Mouse (Mus musculus) heart, embryonic 11.5 days (tissue): ENCODE measurements around the gene Stx19. TPM values are rescaled to one million over a fixed set of nuclear protein-coding genes. Genes with fewer than 3 reads are reported as not detected.

Experiments used
- ATAC-seq: fragments of 200-750 bp; cut with Nextera tagmentation; replicated peaks from 2 replicates; pipeline ENCODE4 v1.8.0; 2017; ENCODE audit warnings: moderate library complexity; ENCODE audit not compliant: insufficient number of reproducible peaks, low FRiP score, low TSS enrichment
- H3K27ac ChIP-seq: fragments of 300-500 bp; sonication (generic); 2 replicates; pipeline ENCODE4 v1.5.1; 2014; ENCODE audit warnings: mild to moderate bottlenecking, low read depth, low read length
- H3K27me3 ChIP-seq: fragments of 300-500 bp; sonication (generic); 2 replicates; pipeline ENCODE4 v1.6.1; 2014; ENCODE audit warnings: mild to moderate bottlenecking, low read length, mixed read lengths; ENCODE audit not compliant: control insufficient read depth, insufficient read depth
- H3K36me3 ChIP-seq: fragments of 300-500 bp; sonication (generic); 2 replicates; pipeline ENCODE4 v1.6.1; 2014; ENCODE audit warnings: mild to moderate bottlenecking, low read length, moderate library complexity, mixed read lengths; ENCODE audit not compliant: control insufficient read depth, insufficient read depth
- H3K4me1 ChIP-seq: fragments of 300-500 bp; sonication (generic); 2 replicates; pipeline ENCODE4 v1.6.1; 2014; ENCODE audit warnings: low read length; ENCODE audit not compliant: control insufficient read depth, insufficient read depth
- H3K4me2 ChIP-seq: fragments of 300-500 bp; sonication (generic); 2 replicates; pipeline ENCODE4 v1.6.1; 2014; ENCODE audit warnings: mild to moderate bottlenecking, moderate library complexity
- H3K4me3 ChIP-seq: fragments of 300-500 bp; sonication (generic); 2 replicates; pipeline ENCODE4 v1.5.1; 2014; ENCODE audit warnings: low read depth, low read length
- H3K9ac ChIP-seq: fragments of 300-500 bp; sonication (generic); 2 replicates; pipeline ENCODE4 v1.6.1; 2014; ENCODE audit warnings: mild to moderate bottlenecking, low read depth, low read length, moderate library complexity
- H3K9me3 ChIP-seq: fragments of 300-500 bp; sonication (generic); replicated peaks from 2 replicates; pipeline ENCODE4 v1.6.1; 2016; ENCODE audit warnings: low read length; ENCODE audit not compliant: control insufficient read depth
- WGBS: fragments of 180-500 bp; shearing (Covaris S2); extraction: QIAGEN DNeasy Blood & Tissue Kit; methylation state at CpG from one replicate; pipeline ENCODE4 v1.1.7; 2014; ENCODE audit not compliant: insufficient replicate concordance; 5-methylcytosine and 5-hydroxymethylcytosine counted together
- polyA plus RNA-seq: library from polyadenylated mRNA; unstranded; fragments of >200 nt; fragmentation: Nextera tagmentation; extraction: Ambion mirVana; gene quantifications from 2 replicates; pipeline ENCODE4 v1.2.1, GENCODE M21; 2014

The Stx19 gene
- polyA plus RNA-seq, 1 experiment from 2014 or later: 0.21 TPM

DNA sequence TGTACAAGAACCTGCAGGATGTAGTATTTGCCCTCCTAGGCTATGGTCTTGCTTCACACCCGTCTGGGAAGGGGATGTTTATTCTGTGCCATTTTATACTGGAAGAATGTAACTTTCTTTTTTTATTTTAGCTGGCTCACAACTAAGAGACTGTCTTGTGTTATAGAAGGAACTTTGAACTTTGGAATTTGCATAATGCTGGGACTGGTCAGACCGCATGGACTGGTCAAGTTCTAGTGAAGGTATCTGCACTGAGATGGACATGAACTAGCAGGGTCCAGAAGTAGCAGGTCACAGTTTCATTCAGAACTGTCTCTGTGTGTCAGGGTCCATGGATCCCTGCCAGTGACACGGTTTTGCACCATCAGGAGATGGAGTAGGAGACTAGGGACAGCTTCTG is 14.6 kb upstream of the Stx19 start:
- H3K27ac ChIP-seq: peak overlapping the region; percentile 10; the same call in 1 of the 2 replicates
- H3K4me2 ChIP-seq: no peak overlapping the region
- no peak for ATAC-seq
- H3K9me3 ChIP-seq: no peaks in the 10 kb centered on the region
- no peak overlapping the region for H3K9ac ChIP-seq
- 80% methylated on average over 3 of the region's 3 CpGs for WGBS
- H3K4me3 ChIP-seq: no peak overlapping the region
- no peaks in the 10 kb centered on the region for H3K27me3 ChIP-seq
- H3K4me1 ChIP-seq: no peaks in the 10 kb centered on the region
- no peaks in the 10 kb centered on the region for H3K36me3 ChIP-seq

DNA sequence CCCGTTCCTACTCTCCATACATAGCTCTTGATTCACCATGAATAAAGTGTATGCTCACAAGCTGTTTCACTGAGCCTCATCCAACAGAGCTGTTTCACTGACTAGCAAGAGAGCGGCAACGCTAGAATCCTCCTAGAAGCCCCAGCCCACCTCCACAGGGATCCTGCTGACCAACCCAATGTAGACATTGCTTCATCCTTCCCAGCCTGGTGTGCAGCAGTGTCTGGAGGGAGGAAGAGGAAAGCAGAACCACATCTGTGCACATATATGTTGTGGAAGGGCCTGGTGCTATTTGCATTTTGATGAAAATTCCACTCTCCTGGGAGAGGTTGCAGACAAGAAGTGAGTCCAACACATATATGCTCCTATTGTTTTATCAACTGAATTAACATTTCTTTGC is 9.9 kb upstream of the Stx19 start:
- no peak for ATAC-seq
- no peaks in the 10 kb centered on the region for H3K36me3 ChIP-seq
- H3K4me3 ChIP-seq: no peak overlapping the region
- no peak overlapping the region for H3K9ac ChIP-seq
- H3K27me3 ChIP-seq: no peaks in the 10 kb centered on the region
- no peaks in the 10 kb centered on the region for H3K9me3 ChIP-seq
- H3K4me1 ChIP-seq: no peaks in the 10 kb centered on the region
- no peak overlapping the region for H3K27ac ChIP-seq
- WGBS: 94% methylated on average over 3 of the region's 3 CpGs
- no peak overlapping the region for H3K4me2 ChIP-seq

DNA sequence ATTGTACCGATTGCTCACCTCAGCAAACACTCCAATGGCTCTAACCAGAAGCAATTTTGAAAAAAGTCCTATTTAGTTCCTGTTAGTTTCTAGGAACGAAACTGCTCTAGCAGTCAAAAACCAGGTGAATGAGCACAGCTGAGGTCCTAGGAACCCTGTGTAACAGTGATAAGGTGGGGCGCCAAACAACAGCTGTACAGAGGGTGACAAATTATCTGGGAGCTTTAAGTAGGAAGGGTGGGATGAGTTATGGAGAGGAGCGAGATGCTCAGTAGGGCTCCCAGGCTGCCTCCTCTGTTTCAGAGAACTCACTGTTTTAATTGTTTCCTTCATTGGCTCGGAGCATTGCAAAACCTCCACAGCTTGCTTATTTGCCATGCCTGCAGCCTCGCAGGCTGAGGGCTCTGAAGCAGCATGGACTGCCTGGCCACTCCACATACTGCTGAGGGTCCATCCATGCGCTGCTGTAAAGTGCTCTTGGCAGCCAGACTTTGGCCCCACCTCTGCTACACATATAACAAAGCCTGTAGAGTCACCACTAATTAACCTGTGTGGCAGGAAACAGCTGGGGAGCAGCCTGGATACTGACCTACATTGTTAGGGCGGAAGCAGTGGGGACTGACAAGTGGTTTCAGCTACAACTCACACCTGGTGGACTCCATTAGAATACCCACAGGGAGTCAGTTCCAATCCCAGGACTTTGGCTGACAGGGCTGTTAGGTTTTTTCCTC is 7.1 kb upstream of the Stx19 start:
- H3K4me3 ChIP-seq: no peak overlapping the region
- no peak for ATAC-seq

DNA sequence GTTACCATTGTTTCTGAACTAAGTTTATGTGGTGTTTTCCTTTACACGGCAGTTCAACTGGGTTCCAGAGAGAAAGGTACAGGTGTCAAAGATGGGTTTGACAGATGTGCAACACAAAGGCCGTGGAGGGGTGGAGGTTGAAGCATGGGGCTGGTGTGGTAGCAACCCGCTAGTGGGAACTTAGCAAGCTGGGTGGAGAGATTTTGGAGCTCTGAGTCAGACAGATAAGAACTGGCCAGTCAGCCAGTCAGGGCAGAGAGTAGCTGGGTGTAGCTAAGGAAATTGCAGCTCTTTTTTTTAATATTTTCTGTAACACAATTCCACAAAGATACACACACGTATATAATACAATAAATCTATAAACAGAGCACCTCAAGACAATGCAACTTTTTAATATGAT is 3.6 kb upstream of the Stx19 start:
- Histone ChIP-seq H3K9me3 (no peaks in the 10 kb centered on the region), H3K36me3 (no peaks in the 10 kb centered on the region), H3K9ac (no peak overlapping the region), H3K4me3 (no peak overlapping the region), H3K4me2 (no peak overlapping the region), H3K4me1 (no peaks in the 10 kb centered on the region), H3K27ac (no peak overlapping the region), H3K27me3 (no peaks in the 10 kb centered on the region)
- ATAC-seq: no peak
- 64% methylated on average over 4 of the region's 4 CpGs for WGBS

More for the DNA sequence above, 7.1 kb upstream of the Stx19 start:
- Histone ChIP-seq H3K4me2 (no peak overlapping the region), H3K9ac (no peak overlapping the region), H3K36me3 (no peaks in the 10 kb centered on the region), H3K27me3 (no peaks in the 10 kb centered on the region), H3K4me1 (no peaks in the 10 kb centered on the region), H3K27ac (no peak overlapping the region), H3K9me3 (no peaks in the 10 kb centered on the region)
- WGBS: 61% methylated on average over 8 of the region's 8 CpGs

DNA sequence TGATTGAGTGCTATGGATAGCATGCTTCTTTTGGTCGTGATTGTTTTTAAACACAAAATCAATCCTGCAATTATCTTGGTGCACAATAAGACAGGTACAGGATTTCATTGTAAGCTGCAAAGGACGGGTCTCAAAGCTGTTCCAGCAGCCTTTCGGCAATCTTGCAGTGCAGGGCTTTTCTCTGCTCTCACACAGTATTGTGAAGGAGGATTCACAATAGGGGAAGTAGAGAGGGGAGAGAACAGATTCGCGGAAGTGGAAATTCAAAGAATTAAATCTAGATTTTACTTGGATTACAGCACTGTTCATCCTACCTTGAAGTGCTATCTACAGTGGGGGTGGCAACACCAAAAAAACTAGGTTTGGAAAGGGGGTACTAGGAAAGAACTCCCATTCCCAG is 686 bp upstream of the Stx19 start:
- ATAC-seq: no peak
- WGBS: 89% methylated on average over 5 of the region's 5 CpGs
- no peaks in the 10 kb centered on the region for H3K27me3 ChIP-seq
- no peaks in the 10 kb centered on the region for H3K4me1 ChIP-seq
- no peaks in the 10 kb centered on the region for H3K36me3 ChIP-seq
- no peak overlapping the region for H3K4me2 ChIP-seq
- H3K4me3 ChIP-seq: no peak overlapping the region
- no peak overlapping the region for H3K9ac ChIP-seq
- no peaks in the 10 kb centered on the region for H3K9me3 ChIP-seq
- H3K27ac ChIP-seq: no peak overlapping the region

DNA sequence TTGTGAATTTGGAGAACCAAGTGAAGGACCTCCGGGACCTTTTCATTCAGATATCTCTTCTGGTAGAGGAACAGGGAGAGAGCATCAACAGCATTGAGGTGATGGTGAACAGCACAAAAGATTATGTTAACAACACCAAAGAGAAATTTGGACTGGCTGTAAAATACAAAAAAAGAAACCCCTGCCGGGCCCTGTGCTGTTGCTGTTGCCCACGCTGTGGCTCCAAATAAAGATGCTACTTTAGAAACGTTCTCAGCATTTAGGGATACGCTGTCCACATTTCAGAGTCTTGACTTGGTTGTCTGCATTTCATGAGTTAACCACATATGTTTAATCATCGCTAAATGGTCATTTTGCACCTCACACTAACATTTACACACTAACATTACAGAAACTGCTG is 8.0 kb downstream of the Stx19 start:
- Histone ChIP-seq H3K4me3 (no peak overlapping the region), H3K27ac (no peak overlapping the region), H3K4me2 (no peak overlapping the region), H3K36me3 (no peaks in the 10 kb centered on the region), H3K9ac (no peak overlapping the region), H3K9me3 (no peaks in the 10 kb centered on the region), H3K4me1 (no peaks in the 10 kb centered on the region), H3K27me3 (no peaks in the 10 kb centered on the region)
- WGBS: 91% methylated on average over 6 of the region's 6 CpGs
- ATAC-seq: no peak

GRCm38 (mm10) chr16:62826156-62827001 is 11.9 kb downstream of the Stx19 start:
- Histone ChIP-seq H3K27ac (no peak overlapping the region), H3K9ac (no peak overlapping the region), H3K9me3 (no peaks in the 10 kb centered on the region), H3K27me3 (no peaks in the 10 kb centered on the region), H3K4me1 (no peaks in the 10 kb centered on the region), H3K4me2 (no peak overlapping the region), H3K4me3 (no peak overlapping the region), H3K36me3 (no peaks in the 10 kb centered on the region)
- WGBS: 71% methylated on average over 12 of the region's 12 CpGs
- ATAC-seq: no peak

- 77% methylated on average over 2 of the region's 2 CpGs for WGBS
- no peak overlapping the region for H3K4me3 ChIP-seq
- no peak overlapping the region for H3K9ac ChIP-seq
- H3K36me3 ChIP-seq: no peaks in the 10 kb centered on the region
- ATAC-seq: no peak
- H3K4me1 ChIP-seq: no peaks in the 10 kb centered on the region
- no peaks in the 10 kb centered on the region for H3K9me3 ChIP-seq
- no peak overlapping the region for H3K27ac ChIP-seq
- H3K27me3 ChIP-seq: no peaks in the 10 kb centered on the region
- no peak overlapping the region for H3K4me2 ChIP-seq
Measured at GRCm38 (mm10) chr16:62832027-62832426, 17.6 kb downstream of the Stx19 start.
